Mouse (Mus musculus) liver, embryonic 16.5 days (tissue): ENCODE data around the gene Alb. TPM values are rescaled to one million over a fixed set of nuclear protein-coding genes. Genes with fewer than 3 reads are reported as not detected.

Source experiments
- polyA plus RNA-seq: library from polyadenylated mRNA; unstranded; fragments of >200 nt; fragmentation: Nextera tagmentation; extraction: Ambion mirVana; gene quantifications from 2 replicates; pipeline ENCODE4 v1.2.1, GENCODE M21; 2015

Gene Alb
- polyA plus RNA-seq, 1 experiment from 2014 or later = 8,768 TPM

Other genes with a start within 250 kb of the Alb start
- 8.5 and 10.8 TPM in 2 replicates for gene Cox18, start 236.9 kb upstream of the Alb start, polyA plus RNA-seq
- 7.8 and 8.2 TPM in 2 replicates for gene Ankrd17, start 94.3 kb upstream of the Alb start, polyA plus RNA-seq
- gene Gm9958, start 93.7 kb upstream of the Alb start, polyA plus RNA-seq = 1.5 and 1.8 TPM in 2 replicates
- gene Afp, start 29.8 kb downstream of the Alb start, polyA plus RNA-seq = 15,779 and 15,904 TPM in 2 replicates
- gene Afm, start 58.0 kb downstream of the Alb start, polyA plus RNA-seq = 34.3 and 34.6 TPM in 2 replicates
- gene 5830473C10Rik, start 100.2 kb downstream of the Alb start, polyA plus RNA-seq = 1.5 and 1.8 TPM in 2 replicates
- gene Rassf6, start 179.8 kb downstream of the Alb start, polyA plus RNA-seq = 5.8 and 6.7 TPM in 2 replicates